ENCODE assay signal across 8 mouse cellular contexts in genomic region chr17:35737743-35738142, GRCm38 (mm10). TPM values are rescaled to one million over a fixed set of nuclear protein-coding genes. Genes with fewer than 3 reads are reported as not detected.
DNase-seq lines count a peak whose midpoint lies in the region; ATAC-seq lines count a peak whose summit lies in the region.

No protein-coding gene starts in this region.

- H3K9ac ChIP-seq in embryonic facial prominence, embryonic 14.5 days (ENCODE audit: low read depth, low read length) = no peak overlapping the region
- H3K9ac ChIP-seq in limb, embryonic 12.5 days (replicated peaks) = no peak overlapping the region

- 0 out of 2 replicates have a peak overlapping the region, but pooled peaks have one; percentile 3 for H3K4me2 ChIP-seq in embryonic facial prominence, embryonic 14.5 days (ENCODE audit: low read depth, low read length)
- peak overlapping the region; percentile 22 for H3K4me2 ChIP-seq in limb, embryonic 12.5 days

- 11% methylated on average over 12 of the region's 12 CpGs for WGBS in embryonic facial prominence, embryonic 14.5 days
- WGBS in limb, embryonic 12.5 days = 12% methylated on average over 12 of the region's 12 CpGs

- no peaks in the 10 kb centered on the region; the same call in 1 of the 2 replicates for H3K27me3 ChIP-seq in embryonic facial prominence, embryonic 14.5 days (replicated peaks; ENCODE audit: control insufficient read depth, insufficient read depth, low read length)
- 0 out of 2 replicates have a peak, but pooled peaks cover 14% of the 10 kb centered on the region for H3K27me3 ChIP-seq in limb, embryonic 12.5 days

- peak; percentile 99 for DNase-seq in 3T3-L1 (ENCODE audit: low read depth, low spot score)
- peak; percentile 75 for DNase-seq in adrenal gland, postnatal 25 days
- DNase-seq in embryonic facial prominence, embryonic 14.5 days (ENCODE audit: low spot score) = peak; percentile 87
- DNase-seq in heart, adult 8-10 months (ENCODE audit: low spot score) = peak; percentile 81
- peak; percentile 82 to 89 for DNase-seq in kidney, adult 8-10 months
- peak; percentile 67 to 75 for DNase-seq in monocyte, adult 2 months (ENCODE audit: low read depth in 1 of 2, low spot score in 2 of 2)
- DNase-seq in spleen, postnatal 14 days (ENCODE audit: low spot score in 2 of 2) = peak; percentile 72 to 83

- H3K27ac ChIP-seq in embryonic facial prominence, embryonic 14.5 days (replicated peaks; ENCODE audit: low read depth, low read length) = no peak overlapping the region
- H3K27ac ChIP-seq in limb, embryonic 12.5 days = no peak overlapping the region

- no peaks in the 10 kb centered on the region for H3K9me3 ChIP-seq in embryonic facial prominence, embryonic 14.5 days (ENCODE audit: control insufficient read depth, low read length)
- H3K9me3 ChIP-seq in limb, embryonic 12.5 days = no peaks in the 10 kb centered on the region

- no peak overlapping the region for H3K4me3 ChIP-seq in embryonic facial prominence, embryonic 14.5 days (ENCODE audit: low read depth, low read length)
- no peak overlapping the region for H3K4me3 ChIP-seq in limb, embryonic 12.5 days (replicated peaks)

- ATAC-seq in embryonic facial prominence, embryonic 14.5 days (ENCODE audit: low read depth) = peak; percentile 87
- ATAC-seq in limb, embryonic 12.5 days (ENCODE audit: insufficient number of reproducible peaks, insufficient read depth, low FRiP score, low TSS enrichment, low read depth) = no peak

- H3K36me3 ChIP-seq in embryonic facial prominence, embryonic 14.5 days (ENCODE audit: control insufficient read depth, insufficient read depth, low read length) = no peaks in the 10 kb centered on the region
- H3K36me3 ChIP-seq in limb, embryonic 12.5 days = no peaks in the 10 kb centered on the region

- no peaks in the 10 kb centered on the region for H3K4me1 ChIP-seq in embryonic facial prominence, embryonic 14.5 days (ENCODE audit: control insufficient read depth, insufficient read depth, low read length)
- H3K4me1 ChIP-seq in limb, embryonic 12.5 days (replicated peaks) = no peaks in the 10 kb centered on the region; the same call in 1 of the 2 replicates

RNA-seq across cellular contexts. Expression of gene Ddr1, which starts 33.3 kb away (rescaled TPM):
- 41.7 and 54.6 TPM in 2 replicates for total RNA-seq in adrenal gland, postnatal 25 days (2021)
- 50.6 and 54.1 TPM in 2 replicates for polyA plus RNA-seq in embryonic facial prominence, embryonic 14.5 days (2014; fragmentation: Nextera tagmentation; extraction: Ambion mirVana)
- 10 to 100 TPM; 23.8 to 30.0 (median 29.5) TPM for total RNA-seq in heart, adult 8-10 months (2022)
- polyA plus RNA-seq in limb, embryonic 12.5 days (2016; fragmentation: Nextera tagmentation; extraction: Ambion mirVana) = 38.4 and 40.6 TPM in 2 replicates
